Mouse (Mus musculus) heart, embryonic 15.5 days (tissue): ENCODE measurements around the gene Pigu. TPM values are rescaled to one million over a fixed set of nuclear protein-coding genes. Genes with fewer than 3 reads are reported as not detected.

Source experiments
- ATAC-seq: fragments of 200-750 bp; cut with Nextera tagmentation; replicated peaks from 2 replicates; pipeline ENCODE4 v1.8.0; 2017; ENCODE audit warnings: low read depth, moderate TSS enrichment; ENCODE audit not compliant: insufficient number of reproducible peaks, insufficient read depth, low FRiP score
- H3K27ac ChIP-seq: fragments of 300-500 bp; sonication (generic); 2 replicates; pipeline ENCODE4 v1.5.1; 2015; ENCODE audit warnings: mild to moderate bottlenecking, inconsistent platforms
- H3K27me3 ChIP-seq: fragments of 300-500 bp; sonication (generic); 2 replicates; pipeline ENCODE4 v1.6.1; 2015; ENCODE audit warnings: inconsistent platforms
- H3K36me3 ChIP-seq: fragments of 300-500 bp; sonication (generic); 2 replicates; pipeline ENCODE4 v1.6.1; 2015; ENCODE audit warnings: mild to moderate bottlenecking, inconsistent platforms
- H3K4me1 ChIP-seq: fragments of 300-500 bp; sonication (generic); replicated peaks from 2 replicates; pipeline ENCODE4 v1.6.1; 2015; ENCODE audit warnings: inconsistent platforms
- H3K4me2 ChIP-seq: fragments of 300-500 bp; sonication (generic); 2 replicates; pipeline ENCODE4 v1.6.1; 2015; ENCODE audit warnings: inconsistent platforms, mild to moderate bottlenecking, moderate library complexity
- H3K4me3 ChIP-seq: fragments of 300-500 bp; sonication (generic); 2 replicates; pipeline ENCODE4 v1.5.1; 2015; ENCODE audit warnings: mild to moderate bottlenecking, inconsistent platforms
- H3K9ac ChIP-seq: fragments of 300-500 bp; sonication (generic); 2 replicates; pipeline ENCODE4 v1.6.1; 2015; ENCODE audit warnings: mild to moderate bottlenecking, inconsistent platforms
- H3K9me3 ChIP-seq: fragments of 300-500 bp; sonication (generic); replicated peaks from 2 replicates; pipeline ENCODE4 v1.6.1; 2016; ENCODE audit warnings: inconsistent platforms
- WGBS: fragments of 180-500 bp; shearing (Covaris S2); methylation state at CpG from one replicate; pipeline ENCODE4 v1.1.7; 2015; ENCODE audit warnings: mixed read lengths; 5-methylcytosine and 5-hydroxymethylcytosine counted together
- polyA plus RNA-seq: library from polyadenylated mRNA; unstranded; fragments of >200 nt; fragmentation: Nextera tagmentation; extraction: Ambion mirVana; gene quantifications from 2 replicates; pipeline ENCODE4 v1.2.1, GENCODE M21; 2015

Pigu gene
- polyA plus RNA-seq, 1 experiment from 2014 or later, result 45.4 TPM

GRCm38 (mm10) chr2:155326001-155326400 is 31.2 kb downstream of the Pigu start:
- Histone ChIP-seq H3K4me1 (no peaks in the 10 kb centered on the region), H3K4me3 (no peak overlapping the region), H3K9me3 (no peaks in the 10 kb centered on the region), H3K27me3 (no peaks in the 10 kb centered on the region), H3K36me3 (peaks cover 31% of the 10 kb centered on the region), H3K27ac (no peak overlapping the region), H3K9ac (no peak overlapping the region), H3K4me2 (no peak overlapping the region)
- WGBS, result 93% methylated on average over 4 of the region's 4 CpGs
- no peak for ATAC-seq

GRCm38 (mm10) chr2:155320596-155320995 is 36.6 kb downstream of the Pigu start:
- ATAC-seq, result no peak
- 60% methylated on average over 5 of the region's 5 CpGs for WGBS
- Histone ChIP-seq H3K4me3 (no peak overlapping the region), H3K4me1 (no peaks in the 10 kb centered on the region; the same call in 1 of the 2 replicates), H3K9ac (no peak overlapping the region), H3K4me2 (no peak overlapping the region), H3K9me3 (no peaks in the 10 kb centered on the region), H3K27ac (no peak overlapping the region), H3K27me3 (no peaks in the 10 kb centered on the region), H3K36me3 (peaks cover 9% of the 10 kb centered on the region; the same call in 1 of the 2 replicates)

GRCm38 (mm10) chr2:155318618-155319017 is 38.6 kb downstream of the Pigu start:
- Histone ChIP-seq H3K36me3 (peaks cover 10% of the 10 kb centered on the region; the same call in 1 of the 2 replicates), H3K9ac (no peak overlapping the region), H3K4me1 (no peaks in the 10 kb centered on the region; the same call in 1 of the 2 replicates), H3K4me3 (no peak overlapping the region), H3K9me3 (no peaks in the 10 kb centered on the region), H3K27me3 (no peaks in the 10 kb centered on the region), H3K4me2 (no peak overlapping the region), H3K27ac (no peak overlapping the region)
- ATAC-seq, result no peak
- WGBS, result 81% methylated on average over 2 of the region's 2 CpGs

- Histone ChIP-seq H3K9me3 (no peaks in the 10 kb centered on the region), H3K4me3 (no peak overlapping the region), H3K27ac (no peak overlapping the region), H3K27me3 (no peaks in the 10 kb centered on the region), H3K4me1 (peaks cover 9% of the 10 kb centered on the region), H3K4me2 (no peak overlapping the region), H3K36me3 (peaks cover 9% of the 10 kb centered on the region; the same call in 1 of the 2 replicates), H3K9ac (no peak overlapping the region)
- no peak for ATAC-seq
- WGBS, result 51% methylated on average over 6 of the region's 6 CpGs
Measured at GRCm38 (mm10) chr2:155313671-155314070, 43.6 kb downstream of the Pigu start.

- H3K4me3 ChIP-seq, result no peak overlapping the region
- no peaks in the 10 kb centered on the region for H3K27me3 ChIP-seq
- 18% methylated on average over 3 of the region's 3 CpGs for WGBS
- peak; percentile 31; the same call in 1 of the 2 replicates for ATAC-seq
- no peaks in the 10 kb centered on the region for H3K9me3 ChIP-seq
- H3K27ac ChIP-seq, result peak overlapping the region; percentile 76
- no peak overlapping the region for H3K4me2 ChIP-seq
- H3K4me1 ChIP-seq, result peaks cover 9% of the 10 kb centered on the region
- peak overlapping the region; percentile 20; the same call in 1 of the 2 replicates for H3K9ac ChIP-seq
- H3K36me3 ChIP-seq, result peaks cover 9% of the 10 kb centered on the region; the same call in 1 of the 2 replicates
Measured at GRCm38 (mm10) chr2:155308936-155309592, 48.2 kb downstream of the Pigu start.

- Histone ChIP-seq H3K4me2 (no peak overlapping the region), H3K36me3 (peaks cover 33% of the 10 kb centered on the region), H3K4me3 (no peak overlapping the region), H3K4me1 (peaks cover 11% of the 10 kb centered on the region), H3K27ac (peak overlapping the region; percentile 79), H3K9me3 (no peaks in the 10 kb centered on the region), H3K9ac (no peak overlapping the region), H3K27me3 (no peaks in the 10 kb centered on the region)
- 0 out of 2 replicates have a peak, but pooled peaks have one; percentile 47 for ATAC-seq
- 40% methylated on average over 4 of the region's 4 CpGs for WGBS
Measured at GRCm38 (mm10) chr2:155299563-155299962, 57.7 kb downstream of the Pigu start.

- Histone ChIP-seq H3K4me2 (no peak overlapping the region), H3K27me3 (no peaks in the 10 kb centered on the region), H3K27ac (no peak overlapping the region), H3K9me3 (no peaks in the 10 kb centered on the region), H3K4me1 (peaks cover 11% of the 10 kb centered on the region), H3K9ac (no peak overlapping the region), H3K4me3 (no peak overlapping the region), H3K36me3 (peaks cover 42% of the 10 kb centered on the region)
- 89% methylated on average over 6 of the region's 6 CpGs for WGBS
- ATAC-seq, result no peak
Measured at GRCm38 (mm10) chr2:155295453-155295852, 61.8 kb downstream of the Pigu start.

GRCm38 (mm10) chr2:155293946-155294345 is 63.3 kb downstream of the Pigu start:
- Histone ChIP-seq H3K27me3 (no peaks in the 10 kb centered on the region), H3K9ac (no peak overlapping the region), H3K9me3 (no peaks in the 10 kb centered on the region), H3K4me3 (no peak overlapping the region), H3K36me3 (peaks cover 42% of the 10 kb centered on the region), H3K4me2 (no peak overlapping the region), H3K4me1 (peaks cover 2% of the 10 kb centered on the region; the same call in 1 of the 2 replicates), H3K27ac (0 out of 2 replicates have a peak overlapping the region, but pooled peaks have one; percentile 21)
- no peak for ATAC-seq
- 90% methylated on average over 4 of the region's 4 CpGs for WGBS

GRCm38 (mm10) chr2:155293382-155293781 is 63.8 kb downstream of the Pigu start:
- Histone ChIP-seq H3K36me3 (peaks cover 37% of the 10 kb centered on the region), H3K9ac (no peak overlapping the region), H3K4me1 (no peaks in the 10 kb centered on the region), H3K9me3 (no peaks in the 10 kb centered on the region), H3K27me3 (no peaks in the 10 kb centered on the region), H3K4me3 (no peak overlapping the region), H3K4me2 (no peak overlapping the region), H3K27ac (peak overlapping the region; percentile 29)
- WGBS, result 54% methylated on average over 2 of the region's 2 CpGs
- peak; percentile 60; the same call in 1 of the 2 replicates for ATAC-seq

GRCm38 (mm10) chr2:155290066-155290465 is 67.2 kb downstream of the Pigu start:
- H3K36me3 ChIP-seq, result peaks cover 9% of the 10 kb centered on the region; the same call in 1 of the 2 replicates
- no peak overlapping the region for H3K4me2 ChIP-seq
- no peak overlapping the region for H3K27ac ChIP-seq
- H3K9me3 ChIP-seq, result no peaks in the 10 kb centered on the region
- H3K9ac ChIP-seq, result no peak overlapping the region
- WGBS, result 87% methylated on average over 8 of the region's 8 CpGs
- no peaks in the 10 kb centered on the region for H3K27me3 ChIP-seq
- no peak overlapping the region for H3K4me3 ChIP-seq
- H3K4me1 ChIP-seq, result peaks cover 11% of the 10 kb centered on the region
- ATAC-seq, result no peak

- H3K4me1 ChIP-seq, result peaks cover 34% of the 10 kb centered on the region
- peak; percentile 82 for ATAC-seq
- H3K27me3 ChIP-seq, result no peaks in the 10 kb centered on the region
- no peak overlapping the region for H3K9ac ChIP-seq
- WGBS, result 45% methylated on average over 4 of the region's 4 CpGs
- peak overlapping the region; percentile 97 for H3K27ac ChIP-seq
- H3K4me3 ChIP-seq, result no peak overlapping the region
- no peaks in the 10 kb centered on the region for H3K9me3 ChIP-seq
- peaks cover 7% of the 10 kb centered on the region; the same call in 1 of the 2 replicates for H3K36me3 ChIP-seq
- H3K4me2 ChIP-seq, result no peak overlapping the region
Measured at GRCm38 (mm10) chr2:155287456-155288250, 69.6 kb downstream of the Pigu start.
